Mouse (Mus musculus): Measurements from ENCODE around the gene Gfi1b.
A peak's percentile ranks its signal among the peaks of the same experiment; 100 is the strongest.

Gene Gfi1b

GRCm38 (mm10) chr2:28621664-28622171 is at the start of gene Gfi1b:
Gfi1b (minus strand) TSS chr2:28621982.
- peak; percentile 34 for DNase-seq (ENCODE audit: low spot score)

DNA sequence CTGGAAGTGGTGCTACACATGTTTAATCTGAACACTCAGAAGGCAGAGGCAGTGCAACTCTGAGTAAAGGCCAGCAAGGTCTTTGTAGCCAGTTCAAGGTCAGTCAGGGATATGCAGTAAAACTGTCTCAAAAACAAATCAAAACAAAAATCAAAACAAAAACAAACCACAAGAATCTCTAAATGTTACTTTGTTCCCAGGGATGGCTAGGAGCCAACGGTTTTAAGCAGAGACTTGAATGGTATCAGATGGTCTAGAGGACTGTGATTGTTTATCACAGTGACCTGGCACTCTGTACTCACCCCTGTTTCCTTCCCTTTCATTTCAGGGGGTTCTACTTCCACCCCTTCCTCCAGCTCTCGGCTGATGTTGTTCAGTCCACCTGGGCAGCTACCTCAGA is 49.7 kb upstream of the Gfi1b start:
- DNase-seq (ENCODE audit: low spot score): no peak

DNA sequence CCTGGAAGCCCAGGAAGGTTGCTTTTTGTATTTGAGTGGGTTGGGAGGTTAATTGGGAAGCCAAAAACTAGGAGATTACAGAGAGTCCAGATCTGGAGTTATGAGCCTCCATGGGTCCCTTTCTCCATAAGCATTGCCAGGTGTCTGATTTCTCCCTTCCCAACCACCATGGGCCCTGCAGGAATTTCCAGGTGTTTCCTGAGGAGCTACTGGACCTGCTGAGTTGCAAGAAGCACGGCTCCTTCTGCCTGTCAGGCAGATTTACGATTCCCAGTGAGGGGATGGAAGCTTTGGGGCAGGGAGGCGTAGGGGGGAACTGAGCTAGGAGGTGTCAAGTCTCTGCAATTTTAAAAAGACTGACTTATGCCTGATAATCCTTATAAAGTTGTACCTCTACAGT is 44.0 kb upstream of the Gfi1b start:
- DNase-seq (ENCODE audit: low spot score): no peak

GRCm38 (mm10) chr2:28662891-28663290 is 41.1 kb upstream of the Gfi1b start:
- DNase-seq (ENCODE audit: low spot score): no peak

DNA sequence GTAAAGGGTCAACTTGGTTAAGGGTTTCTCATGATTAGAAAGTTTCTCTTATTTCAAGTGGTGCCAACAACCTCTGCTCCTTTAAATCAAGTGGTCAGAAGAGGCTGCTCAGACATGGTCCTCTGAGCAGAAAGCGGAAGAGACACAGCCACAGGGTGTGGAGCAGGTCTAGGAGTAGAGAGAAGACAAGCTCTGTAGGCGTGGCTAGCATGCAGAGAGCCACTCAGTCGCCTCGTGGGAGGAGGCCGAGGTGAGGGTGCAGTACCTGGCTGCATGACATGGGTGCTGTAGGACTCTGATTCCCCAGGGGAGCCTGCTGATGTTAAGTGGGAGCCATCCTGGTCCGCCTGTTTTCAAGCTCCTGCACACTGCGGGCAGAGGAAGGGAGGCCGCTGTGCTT is 34.4 kb upstream of the Gfi1b start:
- DNase-seq (ENCODE audit: low spot score): peak; percentile 26

DNA sequence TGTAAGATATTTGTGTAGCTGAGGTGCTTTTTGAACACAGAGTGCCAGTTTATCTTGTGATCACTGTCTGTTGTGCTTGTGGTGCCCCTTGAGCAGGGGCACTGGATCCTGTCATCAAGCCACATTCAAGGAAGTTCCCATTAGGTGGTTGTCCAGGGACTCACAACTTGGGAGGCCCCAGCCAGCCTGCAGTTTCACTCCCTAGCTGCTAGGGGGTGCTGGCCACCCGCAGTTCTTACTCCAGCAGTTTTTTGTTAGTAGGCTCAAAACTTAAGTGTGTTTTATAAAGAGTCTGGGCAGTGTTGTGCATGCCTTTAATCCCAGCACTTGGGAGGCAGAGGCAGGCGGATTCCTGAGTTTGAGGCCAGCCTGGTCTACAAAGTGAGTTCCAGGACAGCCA is 32.5 kb upstream of the Gfi1b start:
- peak; percentile 23 for DNase-seq (ENCODE audit: low spot score)

DNA sequence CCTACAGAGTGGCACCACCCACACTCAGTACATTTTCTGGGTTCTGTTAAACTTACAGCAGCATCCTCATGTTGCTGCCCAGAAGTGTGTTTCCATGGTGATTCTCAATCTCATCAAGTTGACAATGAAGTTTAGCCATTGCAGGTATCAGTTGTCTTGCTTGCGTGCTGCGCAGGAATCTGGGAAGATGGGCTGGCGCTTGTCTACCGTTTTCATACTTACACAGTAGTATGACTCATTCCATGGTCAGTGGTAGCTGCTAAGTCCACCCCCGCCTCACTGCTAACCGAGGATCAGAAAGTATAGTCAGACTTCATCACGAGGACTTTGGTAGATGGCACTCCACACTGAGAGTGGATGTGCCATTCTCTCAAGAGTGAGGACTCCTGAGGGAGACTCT is 31.6 kb upstream of the Gfi1b start:
- no peak for DNase-seq (ENCODE audit: low spot score)

- no peak for DNase-seq (ENCODE audit: low spot score)
Observed at GRCm38 (mm10) chr2:28650526-28650925, 28.7 kb upstream of the Gfi1b start.

DNA sequence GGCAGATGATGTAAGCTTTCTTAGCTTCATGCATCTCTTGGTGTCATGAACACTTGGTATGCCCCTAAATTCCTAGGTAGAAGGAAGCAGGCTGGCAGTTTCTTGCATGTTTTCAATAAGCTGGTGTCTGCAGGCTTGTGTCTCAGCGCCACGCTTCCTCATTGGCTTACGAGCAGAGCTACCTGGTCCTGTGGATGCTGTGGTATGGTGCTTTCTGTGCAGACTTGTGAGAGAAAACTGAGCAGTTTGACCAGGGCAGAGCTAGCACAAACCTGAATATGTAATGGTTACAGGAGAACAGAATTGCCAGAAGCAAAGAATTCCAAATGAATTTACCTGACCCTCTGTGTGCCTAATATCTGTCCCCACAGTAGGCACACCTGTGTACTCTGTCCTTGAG is 21.3 kb upstream of the Gfi1b start:
- no peak for DNase-seq (ENCODE audit: low spot score)

GRCm38 (mm10) chr2:28641435-28641941 is 19.7 kb upstream of the Gfi1b start:
- no peak for DNase-seq (ENCODE audit: low spot score)

DNA sequence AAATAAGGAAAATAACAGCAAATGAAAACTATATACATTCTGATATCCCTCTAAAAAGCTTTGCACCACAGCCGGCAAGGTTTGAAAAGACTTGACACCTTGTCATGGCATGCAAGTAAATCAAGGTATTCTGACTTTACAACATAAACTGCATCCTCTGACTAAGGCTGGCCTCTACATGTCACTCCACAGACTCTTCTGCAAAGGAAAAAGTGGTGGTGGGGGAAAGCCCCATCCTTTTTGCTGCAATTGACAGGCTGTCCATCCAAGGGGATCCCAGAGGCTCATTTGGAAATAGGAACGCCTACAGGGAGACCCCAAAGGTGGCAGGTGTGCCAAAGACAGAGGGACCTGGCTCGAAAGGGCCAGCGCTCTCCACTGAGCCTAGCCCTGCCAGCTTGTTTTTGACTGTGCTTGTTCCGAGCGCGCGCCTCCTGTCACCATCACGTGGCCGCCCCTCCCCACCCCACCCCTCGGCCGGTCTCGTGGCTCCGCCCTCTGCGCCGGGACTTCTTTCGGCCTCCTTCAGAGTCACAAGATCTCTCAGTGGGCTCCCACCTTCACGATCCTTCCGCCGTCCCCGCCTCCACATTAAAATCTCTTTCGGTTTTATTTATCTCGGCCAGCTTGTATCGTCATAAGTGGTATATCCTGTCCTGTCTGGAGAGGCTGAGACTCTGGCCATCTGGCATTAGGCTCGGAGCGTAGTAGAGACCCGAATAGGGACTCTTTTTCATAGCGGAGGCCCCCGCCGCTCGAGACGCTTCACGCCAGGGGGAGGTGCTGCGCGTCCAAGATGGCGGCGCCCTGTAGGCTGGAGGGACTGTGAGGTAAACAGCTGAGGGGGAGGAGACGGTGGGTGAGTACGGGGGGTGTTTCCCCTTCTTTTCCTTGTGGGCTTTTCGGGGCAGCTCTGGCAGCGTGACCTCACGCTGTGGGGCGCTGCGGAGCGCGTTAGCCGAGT is 19.0 kb upstream of the Gfi1b start, which contains the start of gene Tsc1:
TSS of gene Tsc1 (plus strand) at position 768 of the 964 bp plus-strand sequence.
- DNase-seq (ENCODE audit: low spot score): peak; percentile 95

DNA sequence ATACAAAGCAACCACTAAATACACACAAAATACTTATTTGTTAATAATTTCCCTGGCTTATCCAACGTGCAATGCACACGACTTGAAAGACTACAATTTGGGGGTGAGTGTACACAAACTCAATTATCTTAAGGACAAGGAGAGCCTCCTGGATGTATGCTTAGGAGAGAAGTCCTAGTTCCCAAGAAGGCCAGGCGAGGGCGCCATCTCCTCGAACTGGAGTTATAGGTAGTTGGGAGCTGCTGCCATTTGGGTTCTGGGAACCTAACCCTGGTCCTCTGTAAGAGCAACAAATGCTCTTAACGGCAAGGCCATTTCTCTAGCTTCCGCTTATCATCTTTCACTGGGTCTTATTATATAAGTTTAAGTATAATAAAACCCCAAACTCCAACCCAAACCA is 18.0 kb upstream of the Gfi1b start:
- DNase-seq (ENCODE audit: low spot score): no peak

DNA sequence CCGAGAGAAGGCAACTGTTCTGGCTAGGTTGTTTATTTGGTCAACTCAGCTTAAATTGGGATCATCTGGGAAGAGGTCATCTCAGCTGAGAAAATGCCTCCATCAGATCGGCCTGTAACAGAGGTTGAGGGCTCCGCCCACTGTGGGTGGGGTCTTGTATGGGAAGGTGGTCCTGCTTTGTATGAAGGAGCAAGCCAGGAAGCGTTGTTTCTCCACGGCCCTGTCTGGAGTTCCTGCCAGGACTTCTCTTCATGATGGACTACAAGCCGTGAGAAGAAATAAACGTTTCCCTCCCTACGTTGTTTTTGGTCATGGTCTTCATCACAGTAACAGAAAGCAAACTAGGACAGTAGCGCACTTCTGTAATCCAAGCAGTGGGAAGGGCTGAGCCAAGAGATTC is 17.1 kb upstream of the Gfi1b start:
- DNase-seq (ENCODE audit: low spot score): peak; percentile 18

DNA sequence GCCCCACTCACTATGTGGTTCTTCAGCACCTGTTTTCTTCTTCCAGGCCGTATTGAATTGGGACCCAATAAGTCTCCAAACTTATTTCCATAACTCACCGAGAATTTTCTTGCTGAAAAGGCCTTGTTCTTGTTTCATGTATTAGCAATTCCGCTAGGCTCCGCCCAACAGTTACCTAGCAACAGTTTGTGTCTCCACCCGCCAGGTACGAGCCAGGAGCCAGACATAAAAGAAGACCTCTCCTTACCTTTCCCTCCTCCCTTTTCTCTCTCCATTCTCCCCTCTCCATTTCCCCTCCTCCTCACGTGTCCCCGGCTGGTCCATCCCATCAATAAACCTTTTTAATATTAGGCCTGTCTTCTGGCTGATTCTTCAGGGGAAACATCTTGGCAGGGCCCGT is 16.6 kb upstream of the Gfi1b start:
- no peak for DNase-seq (ENCODE audit: low spot score)

- no peak for DNase-seq (ENCODE audit: low spot score)
Observed at GRCm38 (mm10) chr2:28637106-28637845, 15.5 kb upstream of the Gfi1b start.

GRCm38 (mm10) chr2:28635199-28635598 is 13.4 kb upstream of the Gfi1b start:
- DNase-seq (ENCODE audit: low spot score): no peak

DNA sequence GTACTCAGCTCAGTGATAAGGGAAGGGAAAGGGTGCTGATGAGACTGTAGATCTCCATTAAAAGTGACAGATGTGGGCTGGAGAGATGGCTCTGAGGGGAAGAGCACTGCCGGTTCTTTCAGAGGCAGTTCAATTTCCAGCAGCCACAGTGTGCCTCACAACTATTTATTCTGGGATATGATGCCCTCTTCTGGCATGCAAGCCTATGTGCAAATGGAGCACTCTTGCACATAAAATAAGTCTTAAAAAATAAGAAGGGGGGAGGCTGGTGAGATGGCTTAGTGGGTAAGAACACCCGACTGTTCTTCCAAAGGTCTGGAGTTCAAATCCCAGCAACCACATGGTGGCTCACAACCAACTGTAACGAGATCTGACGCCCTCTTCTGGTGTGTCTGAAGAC is 11.4 kb upstream of the Gfi1b start:
- DNase-seq (ENCODE audit: low spot score): no peak

GRCm38 (mm10) chr2:28632626-28633025 is 10.8 kb upstream of the Gfi1b start:
- no peak for DNase-seq (ENCODE audit: low spot score)

- no peak for DNase-seq (ENCODE audit: low spot score)
Observed at GRCm38 (mm10) chr2:28629911-28630381, 8.2 kb upstream of the Gfi1b start.

DNA sequence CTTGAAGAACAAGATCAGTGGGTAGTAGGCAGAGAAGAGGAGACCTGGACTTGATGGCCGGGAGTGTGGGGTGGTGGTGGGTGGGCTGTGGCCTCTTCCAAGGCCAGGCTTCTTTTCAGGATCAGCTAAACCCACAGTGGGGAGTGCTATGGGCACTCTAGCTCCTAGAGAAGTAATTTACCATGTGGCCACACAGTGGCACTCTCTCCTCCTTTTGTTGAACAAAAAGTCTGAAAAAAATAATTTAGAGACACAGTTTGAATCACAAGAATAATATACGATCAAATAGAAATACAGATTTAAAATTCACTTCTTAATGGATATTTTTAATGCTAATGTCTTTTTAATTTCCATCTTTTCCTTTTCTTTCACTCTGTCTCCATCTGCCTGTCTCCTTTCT is 6.3 kb upstream of the Gfi1b start:
- no peak for DNase-seq (ENCODE audit: low spot score)

GRCm38 (mm10) chr2:28626038-28626437 is 4.3 kb upstream of the Gfi1b start:
- no peak for DNase-seq (ENCODE audit: low spot score)

GRCm38 (mm10) chr2:28624870-28625269 is 3.1 kb upstream of the Gfi1b start:
- DNase-seq (ENCODE audit: low spot score): no peak
